Mouse (Mus musculus) NIH3T3 (cell line): ENCODE measurements around the gene Hs6st2.

Source experiments
- DNase-seq: peaks from one replicate; pipeline ENCODE4 v3.0.0-alpha.2; 2012; ENCODE audit warnings: low read depth

Hs6st2 gene

DNA sequence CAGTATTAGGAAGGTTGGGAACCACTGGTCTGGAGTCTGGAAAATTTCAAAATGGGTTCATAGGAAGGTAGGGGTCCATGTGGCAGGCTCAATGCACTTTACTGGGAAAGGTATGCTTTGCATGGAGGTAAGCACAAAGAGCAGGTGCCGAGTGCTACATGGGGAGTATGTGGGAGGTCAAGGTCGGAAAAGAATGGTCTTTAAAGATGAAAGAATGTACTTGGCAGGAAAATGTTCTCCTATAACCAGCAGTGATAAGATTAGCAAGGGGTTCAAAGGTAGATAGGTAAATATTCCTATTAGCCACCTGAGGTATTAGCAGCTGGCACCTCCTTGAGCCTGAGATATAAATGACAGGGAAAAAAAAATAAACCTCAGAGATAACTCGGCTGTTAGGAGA lies 338.1 kb downstream of the Hs6st2 start:
- no peak for DNase-seq
